Mouse (Mus musculus): ENCODE data around the gene Zfp619.
"Not testable (repeated sequence)": the region's sequence is repeated elsewhere in the genome, so short reads cannot be mapped to it uniquely, and the experiment has no call there.

The Zfp619 gene

GRCm38 (mm10) chr7:39517616-39518177 is at the start of gene Zfp619:
TSS of gene Zfp619 (plus strand) at chr7:39517766.
- peak; percentile 93 for DNase-seq (ENCODE audit: low spot score)

DNA sequence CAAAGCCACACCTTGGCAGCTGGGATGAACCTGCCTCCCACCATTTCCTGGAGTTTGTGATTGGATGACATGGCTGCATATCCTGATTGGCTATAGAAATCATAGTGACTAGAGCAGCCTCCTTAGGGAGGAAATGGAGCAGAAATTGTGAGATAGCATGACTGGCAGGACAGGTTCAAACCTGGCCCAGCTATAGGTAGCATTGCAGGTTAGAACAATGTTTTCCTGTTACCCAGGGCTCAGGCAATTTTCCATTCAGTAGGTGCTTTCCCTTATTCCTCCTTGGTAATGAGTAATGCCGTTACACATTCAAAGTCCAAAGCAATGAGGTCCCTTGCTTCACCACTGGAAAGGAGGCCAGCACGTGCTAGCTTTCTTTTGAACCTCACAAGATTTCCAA is 38.6 kb upstream of the Zfp619 start:
- no peak for DNase-seq (ENCODE audit: low spot score)

DNA sequence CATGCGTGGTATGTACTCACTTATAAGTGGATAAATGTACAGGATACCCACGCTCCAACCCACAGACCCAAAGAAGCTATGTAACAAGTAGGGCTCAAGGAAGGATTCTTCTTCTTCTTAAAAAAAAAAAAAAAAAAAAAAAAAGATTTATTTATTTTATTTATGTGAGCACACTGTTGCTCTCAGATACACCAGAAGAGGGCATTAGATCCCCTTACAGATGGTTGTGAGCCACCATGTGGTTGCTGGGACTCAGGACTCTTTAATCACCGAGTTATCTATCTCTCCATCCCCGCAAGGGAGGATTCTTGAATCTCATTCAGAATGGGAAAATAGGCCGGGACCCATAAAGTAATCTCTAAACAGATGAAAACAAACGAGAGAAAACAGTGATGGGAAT is 33.2 kb upstream of the Zfp619 start:
- DNase-seq (ENCODE audit: low spot score): no peak

DNA sequence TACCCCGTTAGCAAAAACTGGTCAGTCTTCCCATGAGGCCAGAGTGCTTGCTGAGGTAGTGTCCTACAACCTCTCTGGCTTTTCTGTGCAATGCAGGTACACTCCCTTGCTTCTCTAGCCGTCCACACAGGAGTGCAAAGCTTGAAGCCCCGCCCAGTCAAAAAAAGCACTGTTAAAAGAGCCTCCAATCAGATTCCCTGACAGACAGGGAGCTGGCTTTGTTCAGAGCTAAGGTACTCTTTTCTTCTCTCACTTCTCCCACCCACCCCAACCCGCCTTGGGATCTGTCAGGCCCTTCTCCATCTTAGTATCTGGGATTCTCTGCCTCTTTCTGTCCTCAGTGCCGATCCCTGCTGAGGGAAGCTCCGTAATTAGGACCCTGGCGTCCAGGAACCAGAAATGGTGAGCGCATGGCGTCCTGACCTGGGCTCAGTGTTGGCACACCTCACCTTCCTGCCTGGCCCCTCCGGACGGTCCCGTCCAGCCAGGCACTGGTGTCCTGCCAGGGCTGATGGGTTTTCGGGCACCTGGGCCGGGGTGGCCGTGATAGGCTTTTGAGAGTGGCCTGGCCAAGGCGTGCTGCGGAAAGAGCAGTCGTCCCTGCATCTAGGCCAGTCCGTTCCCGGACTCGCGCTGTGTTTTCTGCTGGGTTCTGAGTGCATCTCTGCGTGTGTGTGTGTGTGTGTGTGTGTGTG is 30.3 kb upstream of the Zfp619 start:
- DNase-seq (ENCODE audit: low spot score): no peak

DNA sequence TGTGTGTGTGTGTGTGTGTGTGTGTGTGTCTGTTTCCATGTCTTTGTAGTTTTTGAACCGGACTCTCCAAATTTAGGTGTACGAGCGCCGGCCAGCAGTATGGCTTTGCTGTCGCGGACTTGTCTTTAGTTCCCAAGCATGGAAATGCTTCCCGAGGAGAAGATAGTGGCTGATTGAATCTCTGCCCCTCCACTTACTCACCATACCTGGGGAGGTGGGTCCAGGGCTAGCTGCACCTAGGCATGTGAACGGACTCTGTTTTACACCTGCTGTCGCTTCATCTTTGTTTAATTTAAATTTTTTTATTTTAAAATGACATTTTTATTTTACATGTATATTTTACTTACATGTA is 29.7 kb upstream of the Zfp619 start:
- DNase-seq (ENCODE audit: low spot score): no peak

- DNase-seq (ENCODE audit: low spot score): no peak
These were observed 22.9 kb upstream of the Zfp619 start for GRCm38 (mm10) chr7:39494646-39495045.

DNA sequence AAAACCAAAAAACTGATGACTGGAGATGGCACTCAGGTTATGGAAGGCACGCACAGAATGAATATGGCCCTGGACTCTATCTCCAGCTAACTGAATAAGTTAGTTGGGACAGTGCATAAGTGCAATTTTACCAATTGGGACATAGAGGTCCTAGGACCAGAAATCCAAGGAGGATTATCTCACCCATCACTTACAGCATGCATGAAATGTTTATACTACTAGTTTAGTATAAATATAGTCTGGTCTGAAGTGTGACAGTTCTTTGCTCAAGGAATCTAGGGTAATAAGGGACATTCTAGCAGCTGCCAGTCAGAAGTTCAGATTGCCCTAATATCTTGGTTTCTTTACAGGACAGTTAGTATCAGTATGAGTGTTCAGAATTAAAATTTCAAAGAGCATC is 13.5 kb upstream of the Zfp619 start:
- DNase-seq (ENCODE audit: low spot score): no peak

- peak; percentile 12 for DNase-seq (ENCODE audit: low spot score)
These were observed 796 bp downstream of the Zfp619 start for GRCm38 (mm10) chr7:39518362-39518761.

DNA sequence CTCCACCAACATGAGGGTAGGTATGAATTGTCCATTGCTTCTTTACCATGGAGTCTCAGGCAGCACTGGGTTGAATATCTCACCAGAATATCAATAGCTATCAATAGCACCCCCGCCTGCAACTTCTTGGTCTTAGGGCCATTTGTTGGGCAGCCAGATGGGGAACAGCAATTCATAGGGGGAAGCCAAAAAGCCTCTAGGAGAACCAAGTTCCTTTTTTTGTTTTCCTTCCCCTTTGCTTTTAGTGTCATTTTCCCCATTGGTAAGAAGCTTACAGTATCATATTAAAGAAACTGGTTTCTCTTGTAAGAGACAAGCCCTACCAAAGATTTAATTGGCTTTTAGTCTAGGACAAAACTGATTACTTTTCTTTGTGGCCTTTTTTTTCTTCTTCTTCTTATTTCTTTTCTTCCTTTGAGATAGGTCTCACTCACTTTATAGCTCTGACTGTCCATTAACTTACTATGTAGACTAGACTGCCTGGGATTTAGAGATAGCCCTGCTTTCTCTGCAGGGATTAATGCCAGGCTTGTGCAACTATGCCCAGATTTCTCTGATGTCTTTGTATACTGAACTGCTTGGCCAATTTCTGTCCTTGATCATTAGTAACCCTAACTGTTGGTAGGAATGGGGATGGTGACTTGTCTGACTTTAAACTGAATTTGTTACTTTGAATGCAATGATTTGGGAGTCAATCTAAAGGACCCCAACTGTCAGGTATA is 6.3 kb downstream of the Zfp619 start:
- DNase-seq (ENCODE audit: low spot score): no peak

DNA sequence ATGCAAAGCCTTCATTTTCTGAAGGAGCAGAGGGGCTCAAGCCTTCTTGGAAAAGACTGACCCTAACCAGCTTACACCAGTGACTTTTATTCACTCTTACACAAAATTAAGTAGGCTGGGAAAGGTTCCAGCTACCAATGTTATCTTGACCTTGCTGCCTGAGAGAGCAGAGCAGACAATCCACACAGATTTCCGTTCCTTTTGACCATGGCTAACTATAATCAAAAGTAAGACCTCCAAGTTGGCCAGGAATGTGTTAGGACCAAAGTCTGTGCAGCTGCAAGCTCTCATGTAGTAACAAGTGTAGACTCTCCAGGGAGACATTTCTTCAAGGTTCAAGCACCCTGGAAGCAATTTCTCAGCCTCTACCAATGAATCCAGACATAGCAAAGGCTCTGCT is 25.6 kb downstream of the Zfp619 start:
- no peak for DNase-seq (ENCODE audit: low spot score)

GRCm38 (mm10) chr7:39544242-39545111 is 26.9 kb downstream of the Zfp619 start:
- DNase-seq (ENCODE audit: low spot score): no peak

GRCm38 (mm10) chr7:39545134-39545533 is 27.6 kb downstream of the Zfp619 start:
- no peak for DNase-seq (ENCODE audit: low spot score)

DNA sequence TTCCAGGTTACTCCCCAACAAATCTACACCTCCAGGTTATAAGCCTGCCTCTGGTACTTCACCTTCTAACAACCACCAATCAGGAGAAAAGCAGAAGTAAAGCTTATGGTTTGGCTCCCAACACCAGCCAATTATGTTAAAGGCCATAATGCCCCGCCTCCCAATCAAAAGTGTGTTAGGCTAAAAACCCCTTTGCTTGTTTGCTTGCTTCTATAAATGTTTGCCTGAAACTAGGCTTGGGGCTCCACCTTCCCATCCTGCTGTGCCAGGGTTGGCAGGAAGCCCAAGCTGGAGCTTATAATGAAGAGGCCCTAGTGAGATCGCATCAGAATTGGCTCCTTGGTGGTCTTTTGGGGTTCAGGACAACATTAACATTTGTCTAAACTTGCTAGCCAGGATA is 31.8 kb downstream of the Zfp619 start:
- DNase-seq (ENCODE audit: low spot score): no peak

DNA sequence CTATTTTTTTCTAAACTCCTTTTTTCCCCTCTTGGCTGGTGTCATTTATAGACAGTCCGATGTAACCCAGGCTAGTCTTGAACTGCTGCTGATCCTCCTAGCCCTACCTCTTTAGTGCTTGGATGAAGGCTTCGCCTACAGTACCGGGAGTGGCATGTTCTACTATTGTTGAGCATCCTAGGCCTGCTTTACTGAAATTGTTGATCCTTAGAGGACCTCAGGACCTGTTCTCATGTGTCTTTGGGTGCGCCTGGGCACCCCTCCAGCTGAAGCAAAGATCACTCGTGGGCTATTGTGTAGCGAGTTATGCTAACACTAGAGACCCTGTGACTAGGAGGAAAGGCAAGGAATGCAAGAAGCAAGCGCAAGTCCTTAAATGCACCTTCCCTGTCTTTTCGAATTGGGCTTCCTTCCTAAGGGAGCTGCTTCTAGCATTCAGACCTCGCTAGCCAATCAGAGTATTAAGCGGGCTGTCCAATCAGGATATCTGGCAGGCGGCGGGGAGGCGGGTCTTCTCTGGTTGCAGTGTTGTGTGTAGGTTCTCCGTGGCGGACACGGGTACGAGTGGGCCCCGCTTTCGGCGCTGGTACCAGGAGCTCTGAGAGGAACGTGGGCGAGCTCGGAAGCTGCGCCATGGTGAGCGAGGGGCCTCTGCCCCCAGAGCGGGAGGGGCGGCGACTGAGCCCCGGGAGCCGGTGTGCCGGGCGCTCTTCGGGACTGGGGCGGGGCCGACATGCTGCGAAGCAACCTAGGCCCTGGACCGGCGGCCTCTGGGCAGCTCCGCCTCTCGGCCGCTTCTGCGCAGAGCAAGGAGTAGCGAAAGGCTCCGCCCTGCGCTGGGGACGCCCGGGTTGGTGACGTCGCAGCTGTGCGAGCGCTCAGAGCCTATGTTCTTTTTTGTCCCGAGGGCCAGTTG is 34.7 kb downstream of the Zfp619 start:
- peak; percentile 99 for DNase-seq (ENCODE audit: low spot score)

- no peak for DNase-seq (ENCODE audit: low spot score)
These were observed 35.4 kb downstream of the Zfp619 start for GRCm38 (mm10) chr7:39552993-39553392.

DNA sequence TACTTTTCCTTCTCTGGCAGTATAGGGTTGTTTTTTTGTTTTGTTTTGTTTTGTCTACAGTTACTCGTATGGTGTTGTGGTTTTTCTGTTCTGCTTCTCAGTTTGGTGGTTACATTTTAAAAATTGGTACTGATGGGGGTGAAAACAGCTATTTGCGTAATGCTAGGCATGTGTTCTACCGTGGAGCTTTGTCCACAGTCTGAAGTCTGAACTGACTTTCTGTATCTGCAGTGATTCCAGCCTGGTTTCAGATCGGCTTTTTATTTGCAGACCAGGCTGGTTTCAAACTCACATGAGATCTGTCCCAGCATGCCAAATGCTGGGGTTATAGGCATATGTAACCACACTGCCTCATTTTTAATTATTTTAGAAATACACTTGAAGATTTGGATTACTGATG is 36.3 kb downstream of the Zfp619 start:
- DNase-seq (ENCODE audit: low spot score): no peak

GRCm38 (mm10) chr7:39580066-39580465 is 62.5 kb downstream of the Zfp619 start:
- DNase-seq (ENCODE audit: low spot score): no peak

GRCm38 (mm10) chr7:39580601-39581000 is 63.0 kb downstream of the Zfp619 start:
- DNase-seq (ENCODE audit: low spot score): no peak

DNA sequence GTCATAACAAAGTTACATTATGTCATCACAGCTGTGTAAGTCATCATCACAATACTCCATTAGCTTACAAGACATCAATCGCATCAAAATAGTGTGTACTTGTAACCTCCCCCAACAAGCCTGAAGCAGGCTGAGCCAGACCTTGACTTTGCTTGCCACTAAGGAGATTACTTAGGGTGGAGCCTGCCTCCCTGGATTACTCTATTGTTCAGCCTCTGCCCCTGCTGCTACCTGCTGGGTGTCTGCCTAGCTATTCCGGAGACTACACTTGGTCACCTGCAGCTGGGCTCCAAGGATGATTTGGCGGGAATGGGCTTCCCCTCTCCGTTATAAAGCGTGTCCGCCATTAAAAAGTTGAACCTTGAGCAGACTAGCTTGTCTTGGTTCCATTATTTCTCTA is 69.3 kb downstream of the Zfp619 start:
- DNase-seq (ENCODE audit: low spot score): not testable (repeated sequence)

DNA sequence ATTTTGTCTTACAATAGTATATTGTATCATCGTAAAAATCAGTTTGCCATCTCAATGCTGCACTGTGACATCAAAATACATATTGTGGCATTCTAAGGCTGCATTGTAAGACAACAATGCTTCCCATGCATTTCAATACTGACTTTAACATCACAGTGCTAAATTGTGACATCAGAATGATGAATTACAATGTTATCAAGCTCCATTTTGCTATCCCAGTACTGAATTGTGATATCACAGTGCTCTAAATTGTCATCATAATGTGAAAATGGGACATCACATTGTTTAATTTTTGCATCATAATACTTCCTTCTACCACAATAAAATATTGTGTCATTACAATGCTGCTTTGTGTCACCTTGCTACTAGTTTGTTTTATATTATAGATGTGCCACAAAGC is 70.5 kb downstream of the Zfp619 start:
- no peak for DNase-seq (ENCODE audit: low spot score)

DNA sequence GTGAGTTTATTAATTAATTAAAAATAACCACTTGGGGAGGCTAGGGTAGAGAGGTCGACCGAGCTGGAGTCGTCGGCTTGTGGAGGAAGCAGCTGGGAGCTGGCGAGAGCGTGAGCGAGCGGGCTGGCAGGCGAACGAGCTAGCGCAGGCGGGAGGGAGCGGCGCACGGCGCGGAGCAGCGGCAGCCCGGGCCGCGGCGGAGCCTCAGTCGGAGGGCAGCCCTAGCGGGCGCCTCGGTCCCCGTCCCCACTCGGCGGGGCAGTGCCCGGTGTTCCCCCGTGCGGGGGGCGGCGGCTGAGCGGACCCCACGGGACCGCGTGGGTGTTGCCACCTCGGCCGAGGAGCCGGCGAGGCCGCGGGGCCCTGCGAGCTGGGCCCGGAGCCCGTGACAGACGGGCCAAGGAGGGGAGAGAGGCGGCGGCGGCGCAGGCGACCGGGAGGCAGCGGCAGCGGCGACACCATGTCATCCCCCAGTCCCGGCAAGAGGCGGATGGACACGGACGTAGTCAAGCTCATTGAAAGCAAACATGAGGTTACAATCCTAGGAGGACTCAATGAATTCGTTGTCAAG is 71.0 kb downstream of the Zfp619 start:
- peak; percentile 1 for DNase-seq (ENCODE audit: low spot score)

Data from layer of hippocampus, adult 9-10 months (tissue).